Mouse (Mus musculus): ENCODE results near the gene Zfp839. TPM values are rescaled to one million over a fixed set of nuclear protein-coding genes. Genes with fewer than 3 reads are reported as not detected.

Gene Zfp839
- polyA plus RNA-seq, 1 experiment from 2014 or later = 1.8 TPM

Other genes starting within 250 kb of the Zfp839 start
- 11.2 and 14.6 TPM in 2 replicates for gene Dync1h1, start 248.8 kb upstream of the Zfp839 start, polyA plus RNA-seq (2015; fragmentation: Nextera tagmentation; extraction: Ambion mirVana)
- gene 1700001K19Rik, start 167.6 kb upstream of the Zfp839 start, polyA plus RNA-seq (2015; fragmentation: Nextera tagmentation; extraction: Ambion mirVana) = not detected in 2 replicates
- 464 and 536 TPM in 2 replicates for gene Hsp90aa1, start 147.5 kb upstream of the Zfp839 start, polyA plus RNA-seq (2015; fragmentation: Nextera tagmentation; extraction: Ambion mirVana)
- gene Wdr20, start 112.3 kb upstream of the Zfp839 start, polyA plus RNA-seq (2015; fragmentation: Nextera tagmentation; extraction: Ambion mirVana) = 8.6 and 9.1 TPM in 2 replicates
- gene Mok, start 9.3 kb upstream of the Zfp839 start, polyA plus RNA-seq (2015; fragmentation: Nextera tagmentation; extraction: Ambion mirVana) = 0.22 TPM in 2 replicates
- 49.9 and 56.6 TPM in 2 replicates for gene Cinp, start 38.9 kb downstream of the Zfp839 start, polyA plus RNA-seq (2015; fragmentation: Nextera tagmentation; extraction: Ambion mirVana)
- 1.6 and 1.8 TPM in 2 replicates for gene Tecpr2, start 39.0 kb downstream of the Zfp839 start, polyA plus RNA-seq (2015; fragmentation: Nextera tagmentation; extraction: Ambion mirVana)
- 63.5 and 68.6 TPM in 2 replicates for gene Ankrd9, start 128.8 kb downstream of the Zfp839 start, polyA plus RNA-seq (2015; fragmentation: Nextera tagmentation; extraction: Ambion mirVana)
- gene Rcor1, start 189.1 kb downstream of the Zfp839 start, polyA plus RNA-seq (2015; fragmentation: Nextera tagmentation; extraction: Ambion mirVana) = 4.6 and 5.1 TPM in 2 replicates